Mouse (Mus musculus) heart, adult 2 months (tissue): Measurements from ENCODE around the gene Btn1a1.

Source experiments
- CTCF ChIP-seq: fragments of 200-600 bp; IDR thresholded peaks from 2 replicates; pipeline ENCODE4 v1.8.1; 2022; ENCODE audit warnings: antibody characterized with exemption, mild to moderate bottlenecking, moderate library complexity
- POLR2A ChIP-seq: fragments of 200-500 bp; IDR thresholded peaks from 2 replicates; pipeline ENCODE4 v1.6.1; 2011; ENCODE audit warnings: mild to moderate bottlenecking, low read depth, low read length, control low read depth; ENCODE audit not compliant: insufficient read depth

DNA sequence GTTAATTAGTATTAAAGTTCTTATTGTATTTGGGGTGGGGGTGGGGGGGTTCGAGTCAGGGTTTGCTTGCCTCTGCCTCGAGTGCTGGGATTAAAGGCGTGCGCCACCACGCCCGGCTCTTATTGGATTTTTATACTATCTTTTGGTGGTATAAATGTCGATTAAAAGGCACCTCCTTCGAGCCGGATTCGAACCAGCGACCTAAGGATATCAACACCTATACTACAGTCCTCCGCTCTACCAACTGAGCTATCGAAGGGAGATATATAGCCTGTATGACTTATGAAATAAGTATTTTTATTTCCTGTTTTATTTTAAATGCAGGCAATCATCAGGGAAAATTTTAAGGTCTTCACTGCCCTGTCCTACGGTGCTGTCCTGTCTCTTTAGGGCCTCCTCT is 38.8 kb downstream of the Btn1a1 start:
- no peak for TF ChIP-seq CTCF
- TF ChIP-seq POLR2A = no peak
